Mouse (Mus musculus): ENCODE measurements around the gene Fbxo10.
"Not testable (repeated sequence)": the region's sequence is repeated elsewhere in the genome, so short reads cannot be mapped to it uniquely, and the experiment has no call there.

Fbxo10 gene

GRCm38 (mm10) chr4:44998071-44998470 is 86.3 kb downstream of the Fbxo10 start:
- DNase-seq = no peak

- DNase-seq = no peak
These were observed 89.6 kb downstream of the Fbxo10 start for GRCm38 (mm10) chr4:44994776-44995175.

- no peak for DNase-seq
These were observed 90.6 kb downstream of the Fbxo10 start for GRCm38 (mm10) chr4:44993847-44994246.

GRCm38 (mm10) chr4:44993179-44993578 is 91.2 kb downstream of the Fbxo10 start:
- not testable (repeated sequence) for DNase-seq

- DNase-seq = not testable (repeated sequence)
These were observed 92.1 kb downstream of the Fbxo10 start for GRCm38 (mm10) chr4:44992330-44992729.

- no peak for DNase-seq
These were observed 93.8 kb downstream of the Fbxo10 start for GRCm38 (mm10) chr4:44990560-44990959.
